Mouse (Mus musculus): Measurements from ENCODE around the gene Gse1. TPM values are rescaled to one million over a fixed set of nuclear protein-coding genes. Genes with fewer than 3 reads are reported as not detected.
"Not testable (repeated sequence)": the region's sequence is repeated elsewhere in the genome, so short reads cannot be mapped to it uniquely, and the experiment has no call there.

Gse1 gene
- polyA plus RNA-seq, 1 experiment = 45.8 TPM

- H3K4me1 ChIP-seq (ENCODE audit: control insufficient read depth, insufficient read depth, low read length) = peaks cover 7% of the 10 kb centered on the region; the same call in 1 of the 2 replicates
- TF ChIP-seq CTCF (IDR thresholded peaks at IDR 0.05; ENCODE audit: control insufficient read depth, insufficient read depth, low read length) = no peak
- TF ChIP-seq POLR2A (IDR thresholded peaks at IDR 0.05; ENCODE audit: borderline replicate concordance, control insufficient read depth, low read depth, low read length) = no peak
Measured at GRCm38 (mm10) chr8:120331027-120331426, 102.8 kb downstream of the Gse1 start.

GRCm38 (mm10) chr8:120332379-120333229 is 104.3 kb downstream of the Gse1 start:
- 21% methylated on average over 16 of the region's 16 CpGs for WGBS
- Histone ChIP-seq H3K4me1 (ENCODE audit: control insufficient read depth, insufficient read depth, low read length) (peaks cover 7% of the 10 kb centered on the region; the same call in 1 of the 2 replicates), H3K27ac (ENCODE audit: control insufficient read depth, insufficient read depth, low read depth, low read length, poor library complexity) (peak overlapping the region; percentile 1; the same call in 1 of the 2 replicates), H3K4me3 (replicated peaks; ENCODE audit: control insufficient read depth, low read depth, low read length) (peak overlapping the region; percentile 17)
- TF ChIP-seq POLR2A (IDR thresholded peaks at IDR 0.05; ENCODE audit: borderline replicate concordance, control insufficient read depth, low read depth, low read length) (no peak), CTCF (IDR thresholded peaks at IDR 0.05; ENCODE audit: control insufficient read depth, insufficient read depth, low read length) (peak; percentile 7; the same call in 1 of the 2 replicates)

More at GRCm38 (mm10) chr8:120331027-120331426, 102.8 kb downstream of the Gse1 start:
- no peak overlapping the region for H3K27ac ChIP-seq (ENCODE audit: control insufficient read depth, insufficient read depth, low read depth, low read length, poor library complexity)
- WGBS = 92% methylated on average over 7 of the region's 7 CpGs
- no peak overlapping the region for H3K4me3 ChIP-seq (replicated peaks; ENCODE audit: control insufficient read depth, low read depth, low read length)

- 75% methylated on average over 4 of the region's 4 CpGs for whole genome bisulfite sequencing
- H3K27ac ChIP-seq (ENCODE audit: control insufficient read depth, insufficient read depth, low read depth, low read length, poor library complexity) = no peak overlapping the region
- TF ChIP-seq CTCF (IDR thresholded peaks at IDR 0.05; ENCODE audit: control insufficient read depth, insufficient read depth, low read length) = no peak
- no peak for TF ChIP-seq POLR2A (IDR thresholded peaks at IDR 0.05; ENCODE audit: borderline replicate concordance, control insufficient read depth, low read depth, low read length)
- H3K4me3 ChIP-seq (replicated peaks; ENCODE audit: control insufficient read depth, low read depth, low read length) = no peak overlapping the region
- peaks cover 4% of the 10 kb centered on the region; the same call in 1 of the 2 replicates for H3K4me1 ChIP-seq (ENCODE audit: control insufficient read depth, insufficient read depth, low read length)
Measured at GRCm38 (mm10) chr8:120333681-120334080, 105.4 kb downstream of the Gse1 start.

- not testable (repeated sequence) for H3K4me1 ChIP-seq (ENCODE audit: control insufficient read depth, insufficient read depth, low read length); H3K4me3 ChIP-seq (replicated peaks; ENCODE audit: control insufficient read depth, low read depth, low read length); H3K27ac ChIP-seq (ENCODE audit: control insufficient read depth, insufficient read depth, low read depth, low read length, poor library complexity)
- WGBS = 62% methylated on average over 3 of the region's 3 CpGs
Measured at GRCm38 (mm10) chr8:120334261-120334660, 106.0 kb downstream of the Gse1 start.

GRCm38 (mm10) chr8:120334878-120335261 is 106.6 kb downstream of the Gse1 start:
- TF ChIP-seq CTCF (IDR thresholded peaks at IDR 0.05; ENCODE audit: control insufficient read depth, insufficient read depth, low read length) = no peak
- no peak for TF ChIP-seq POLR2A (IDR thresholded peaks at IDR 0.05; ENCODE audit: borderline replicate concordance, control insufficient read depth, low read depth, low read length)
- no peak overlapping the region for H3K4me3 ChIP-seq (replicated peaks; ENCODE audit: control insufficient read depth, low read depth, low read length)
- WGBS = 17% methylated on average over 5 of the region's 5 CpGs
- peak overlapping the region; percentile 8; the same call in 1 of the 2 replicates for H3K27ac ChIP-seq (ENCODE audit: control insufficient read depth, insufficient read depth, low read depth, low read length, poor library complexity)
- peaks cover 1% of the 10 kb centered on the region; the same call in 1 of the 2 replicates for H3K4me1 ChIP-seq (ENCODE audit: control insufficient read depth, insufficient read depth, low read length)

GRCm38 (mm10) chr8:120335262-120336086 is 107.2 kb downstream of the Gse1 start:
- TF ChIP-seq POLR2A (IDR thresholded peaks at IDR 0.05; ENCODE audit: borderline replicate concordance, control insufficient read depth, low read depth, low read length) = no peak
- TF ChIP-seq CTCF (IDR thresholded peaks at IDR 0.05; ENCODE audit: control insufficient read depth, insufficient read depth, low read length) = no peak

GRCm38 (mm10) chr8:120336087-120336380 is 107.8 kb downstream of the Gse1 start:
- H3K4me3 ChIP-seq (replicated peaks; ENCODE audit: control insufficient read depth, low read depth, low read length) = no peak overlapping the region
- no peak overlapping the region for H3K27ac ChIP-seq (ENCODE audit: control insufficient read depth, insufficient read depth, low read depth, low read length, poor library complexity)
- peaks cover 1% of the 10 kb centered on the region; the same call in 1 of the 2 replicates for H3K4me1 ChIP-seq (ENCODE audit: control insufficient read depth, insufficient read depth, low read length)
- TF ChIP-seq CTCF (IDR thresholded peaks at IDR 0.05; ENCODE audit: control insufficient read depth, insufficient read depth, low read length) (no peak), POLR2A (IDR thresholded peaks at IDR 0.05; ENCODE audit: borderline replicate concordance, control insufficient read depth, low read depth, low read length) (no peak)
- 4% methylated on average over 9 of the region's 9 CpGs for WGBS

More at GRCm38 (mm10) chr8:120335262-120336086, 107.2 kb downstream of the Gse1 start:
- Histone ChIP-seq H3K4me3 (replicated peaks; ENCODE audit: control insufficient read depth, low read depth, low read length) (no peak overlapping the region), H3K27ac (ENCODE audit: control insufficient read depth, insufficient read depth, low read depth, low read length, poor library complexity) (peak overlapping the region; percentile 78), H3K4me1 (ENCODE audit: control insufficient read depth, insufficient read depth, low read length) (peaks cover 1% of the 10 kb centered on the region; the same call in 1 of the 2 replicates)
- WGBS = 1% methylated on average over 17 of the region's 17 CpGs

- TF ChIP-seq CTCF (IDR thresholded peaks at IDR 0.05; ENCODE audit: control insufficient read depth, insufficient read depth, low read length) = no peak
- no peak for TF ChIP-seq POLR2A (IDR thresholded peaks at IDR 0.05; ENCODE audit: borderline replicate concordance, control insufficient read depth, low read depth, low read length)
- Histone ChIP-seq H3K4me3 (replicated peaks; ENCODE audit: control insufficient read depth, low read depth, low read length) (no peak overlapping the region), H3K4me1 (ENCODE audit: control insufficient read depth, insufficient read depth, low read length) (peaks cover 1% of the 10 kb centered on the region; the same call in 1 of the 2 replicates), H3K27ac (ENCODE audit: control insufficient read depth, insufficient read depth, low read depth, low read length, poor library complexity) (no peak overlapping the region)
- WGBS = 13% methylated on average over 5 of the region's 5 CpGs
Measured at GRCm38 (mm10) chr8:120336909-120337555, 108.8 kb downstream of the Gse1 start.
